Mouse (Mus musculus) cortical plate, adult 2 months (tissue): ENCODE results near the gene Samd3.

Experiments
- CTCF ChIP-seq: fragments of 200-500 bp; IDR thresholded peaks from 2 replicates; pipeline ENCODE4 v1.5.1; 2011; ENCODE audit warnings: mild to moderate bottlenecking, control low read depth, low read length; ENCODE audit not compliant: insufficient read depth; ENCODE audit errors: extremely low read depth
- POLR2A ChIP-seq: fragments of 200-500 bp; IDR thresholded peaks from 2 replicates; pipeline ENCODE4 v1.6.1; 2011; ENCODE audit warnings: mild to moderate bottlenecking, low read length, control low read depth; ENCODE audit not compliant: insufficient read depth; ENCODE audit errors: extremely low read depth

GRCm38 (mm10) chr10:26314327-26314726 lies 84.8 kb downstream of the Samd3 start:
- TF ChIP-seq CTCF (no peak), POLR2A (no peak)
